Mouse (Mus musculus): ENCODE data around the gene Krt79.

DNA sequence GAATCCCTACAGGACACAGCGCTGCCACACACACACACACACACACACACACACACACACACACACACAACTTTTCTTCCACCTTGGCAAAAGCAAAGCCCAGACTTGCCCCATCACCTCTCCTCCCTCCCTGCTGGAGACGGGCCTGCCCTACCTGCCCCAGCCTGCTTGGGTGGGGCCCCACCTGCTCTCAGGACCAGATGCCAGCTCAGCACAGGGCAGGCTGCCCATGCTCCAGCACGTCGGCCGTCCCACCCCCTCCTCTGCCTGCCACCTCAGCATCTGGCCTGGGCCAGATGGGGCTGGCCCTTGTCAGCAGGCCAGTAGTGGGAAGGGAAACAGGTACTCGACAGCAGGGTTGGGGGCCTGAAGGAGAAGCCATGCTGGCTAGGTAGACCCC lies 40.7 kb upstream of the Krt79 start:
- no peak for TF ChIP-seq POLR2A (IDR thresholded peaks at IDR 0.05; ENCODE audit: control insufficient read depth, low read depth, low read length)
- no peak for TF ChIP-seq CTCF (IDR thresholded peaks at IDR 0.05; ENCODE audit: control insufficient read depth, insufficient read depth, insufficient replicate concordance, low read depth, low read length)
